ENCODE assay signal across 11 mouse cellular contexts in genomic region chrX:114558141-114558540, GRCm38 (mm10).
A peak's percentile ranks its signal among the peaks of the same experiment; 100 is the strongest.
DNase-seq lines count a peak whose midpoint lies in the region; ATAC-seq and TF ChIP-seq lines count a peak whose summit lies in the region.
"Had no signal": no experiment of that assay in that cellular context is flagged by ENCODE, and none has a peak within 500 bp of the region (broad histone marks: within the 10 kb centered on the region; RNA-seq: fewer than 3 reads in every experiment).

No protein-coding gene starts in this region.

- H3K27me3 ChIP-seq in forebrain, postnatal 0 days (ENCODE audit: insufficient read depth, low read length) = no peaks in the 10 kb centered on the region
- no peaks in the 10 kb centered on the region for H3K27me3 ChIP-seq in forebrain, embryonic 12.5 days

- no peak overlapping the region for H3K9ac ChIP-seq in forebrain, postnatal 0 days
- H3K9ac ChIP-seq in forebrain, embryonic 12.5 days = no peak overlapping the region

- peak; percentile 56 for TF ChIP-seq CTCF in forebrain, postnatal 0 days (IDR thresholded peaks at IDR 0.05; ENCODE audit: low read depth)

- H3K36me3 ChIP-seq in forebrain, postnatal 0 days (ENCODE audit: insufficient read depth) = no peaks in the 10 kb centered on the region
- no peaks in the 10 kb centered on the region for H3K36me3 ChIP-seq in forebrain, embryonic 12.5 days (replicated peaks)

- no peak overlapping the region for H3K4me2 ChIP-seq in forebrain, postnatal 0 days (ENCODE audit: low read depth)
- H3K4me2 ChIP-seq in forebrain, embryonic 12.5 days = no peak overlapping the region

- DNase-seq in forebrain, postnatal 0 days = peak; percentile 55
- DNase-seq in left cerebral cortex, postnatal 25 days (ENCODE audit: low spot score in 2 of 2) = peak; percentile 6 to 26
- no peak for DNase-seq in left cerebral cortex, adult 8-10 months (ENCODE audit: low spot score in 2 of 2)
- peak; percentile 3 for DNase-seq in CD4-positive helper T cell, adult 2 months (ENCODE audit: low read depth, low spot score)
- peak; percentile 10 for DNase-seq in c-Kit-positive CD71-negative TER-119-negative erythroid progenitor cells, embryonic 14.5 days (ENCODE audit: low read depth)
- no peak for DNase-seq in frontal cortex, postnatal 10 days (ENCODE audit: low spot score in 2 of 2)
- no peak for DNase-seq in left cerebral cortex, adult 11 months (ENCODE audit: low spot score)
- DNase-seq: cerebellum, postnatal 36 days; gastrocnemius, postnatal 14 days; lung, postnatal 4 days had no signal

- WGBS in forebrain, postnatal 0 days = 35% methylated on average over 3 of the region's 3 CpGs
- 37% methylated on average over 3 of the region's 3 CpGs for WGBS in forebrain, embryonic 12.5 days

- H3K4me1 ChIP-seq in forebrain, postnatal 0 days (ENCODE audit: insufficient read depth) = no peaks in the 10 kb centered on the region
- H3K4me1 ChIP-seq in forebrain, embryonic 12.5 days = no peaks in the 10 kb centered on the region

- no peak overlapping the region for H3K27ac ChIP-seq in forebrain, postnatal 0 days (ENCODE audit: low read depth, low read length)
- no peak overlapping the region for H3K27ac ChIP-seq in forebrain, embryonic 12.5 days

- no peaks in the 10 kb centered on the region for H3K9me3 ChIP-seq in forebrain, postnatal 0 days (ENCODE audit: low read length)
- H3K9me3 ChIP-seq in forebrain, embryonic 12.5 days = no peaks in the 10 kb centered on the region

- no peak for ATAC-seq in forebrain, postnatal 0 days
- no peak for ATAC-seq in forebrain, embryonic 12.5 days (ENCODE audit: low FRiP score)

- no peak overlapping the region for H3K4me3 ChIP-seq in forebrain, postnatal 0 days (ENCODE audit: low read depth, low read length)
- H3K4me3 ChIP-seq in forebrain, embryonic 12.5 days (replicated peaks) = no peak overlapping the region

- intact Hi-C loops in left cerebral cortex, postnatal 25 days (cut with DNase I) = loop anchor here (1.0 to 10.0 kb wide), 2 partner anchors 234 to 1603 kb away; no protein-coding TSS in a partner anchor

Comparison
In these comparisons a context has a peak if more than half of its experiments do, and no peak if none do; other contexts are left out.
1. DNase-seq: peak in forebrain, postnatal 0 days (single experiment), left cerebral cortex, postnatal 25 days (2 of 2), CD4-positive helper T cell, adult 2 months (single experiment) and c-Kit-positive CD71-negative TER-119-negative erythroid progenitor cells, embryonic 14.5 days (single experiment); none in left cerebral cortex, adult 8-10 months (0 of 2), frontal cortex, postnatal 10 days (0 of 2) and left cerebral cortex, adult 11 months (single experiment).